Mouse (Mus musculus): ENCODE measurements at regions not wholly inside any gene's neighbourhood (a gene's known extent, or its start where the extent isn't known, plus 50 kb on each side); places are given as distances from the start of the nearest gene placed in this dataset.
A peak's percentile ranks its signal among the peaks of the same experiment; 100 is the strongest.
"Not testable (repeated sequence)": the region's sequence is repeated elsewhere in the genome, so short reads cannot be mapped to it uniquely, and the experiment has no call there.

GRCm38 (mm10) chr14:66521836-66522629 is 513.0 kb upstream of the Gulo start:
- Histone ChIP-seq H3K4me2 (no peak overlapping the region), H3K9ac (no peak overlapping the region), H3K27me3 (no peaks in the 10 kb centered on the region), H3K4me1 (no peaks in the 10 kb centered on the region), H3K36me3 (no peaks in the 10 kb centered on the region), H3K4me3 (no peak overlapping the region), H3K27ac (no peak overlapping the region), H3K9me3 (no peaks in the 10 kb centered on the region)
- ATAC-seq (ENCODE audit: borderline replicate concordance, extremely low read depth, low FRiP score, low TSS enrichment): no peak
- 34% methylated on average over 7 of the region's 7 CpGs for WGBS

GRCm38 (mm10) chr14:66516770-66517169 is 507.8 kb upstream of the Gulo start:
- ATAC-seq (ENCODE audit: borderline replicate concordance, extremely low read depth, low FRiP score, low TSS enrichment): no peak
- H3K4me1 ChIP-seq: no peaks in the 10 kb centered on the region
- no peaks in the 10 kb centered on the region; the same call in 1 of the 2 replicates for H3K9me3 ChIP-seq
- H3K27me3 ChIP-seq: no peaks in the 10 kb centered on the region
- H3K27ac ChIP-seq: no peak overlapping the region
- H3K4me2 ChIP-seq: no peak overlapping the region
- no peak overlapping the region for H3K9ac ChIP-seq
- H3K36me3 ChIP-seq: no peaks in the 10 kb centered on the region
- WGBS: 70% methylated on average over 3 of the region's 3 CpGs
- no peak overlapping the region for H3K4me3 ChIP-seq

- no peaks in the 10 kb centered on the region for H3K4me1 ChIP-seq
- no peak overlapping the region for H3K27ac ChIP-seq
- 74% methylated on average over 5 of the region's 5 CpGs for WGBS
- no peaks in the 10 kb centered on the region for H3K27me3 ChIP-seq
- H3K4me3 ChIP-seq: no peak overlapping the region
- H3K9ac ChIP-seq: no peak overlapping the region
- H3K9me3 ChIP-seq: no peaks in the 10 kb centered on the region; the same call in 1 of the 2 replicates
- no peaks in the 10 kb centered on the region for H3K36me3 ChIP-seq
- no peak for ATAC-seq (ENCODE audit: borderline replicate concordance, extremely low read depth, low FRiP score, low TSS enrichment)
- no peak overlapping the region for H3K4me2 ChIP-seq
Observed at GRCm38 (mm10) chr14:66510750-66511149, 501.7 kb upstream of the Gulo start.

GRCm38 (mm10) chr14:66510218-66510617 is 501.2 kb upstream of the Gulo start:
- no peaks in the 10 kb centered on the region; the same call in 1 of the 2 replicates for H3K9me3 ChIP-seq
- ATAC-seq (ENCODE audit: borderline replicate concordance, extremely low read depth, low FRiP score, low TSS enrichment): no peak

GRCm38 (mm10) chr14:66509706-66510105 is 500.7 kb upstream of the Gulo start:
- no peak for ATAC-seq (ENCODE audit: borderline replicate concordance, extremely low read depth, low FRiP score, low TSS enrichment)
- no peak overlapping the region for H3K4me3 ChIP-seq
- H3K27me3 ChIP-seq: no peaks in the 10 kb centered on the region
- no peaks in the 10 kb centered on the region; the same call in 1 of the 2 replicates for H3K9me3 ChIP-seq
- no peak overlapping the region for H3K4me2 ChIP-seq
- H3K27ac ChIP-seq: no peak overlapping the region
- H3K9ac ChIP-seq: no peak overlapping the region
- WGBS: 87% methylated on average over 7 of the region's 7 CpGs
- H3K36me3 ChIP-seq: no peaks in the 10 kb centered on the region
- no peaks in the 10 kb centered on the region for H3K4me1 ChIP-seq

More at GRCm38 (mm10) chr14:66510218-66510617, 501.2 kb upstream of the Gulo start:
- WGBS: 67% methylated on average over 1 of the region's 1 CpGs
- Histone ChIP-seq H3K27me3 (no peaks in the 10 kb centered on the region), H3K36me3 (no peaks in the 10 kb centered on the region), H3K9ac (no peak overlapping the region), H3K4me1 (no peaks in the 10 kb centered on the region), H3K27ac (no peak overlapping the region), H3K4me3 (no peak overlapping the region), H3K4me2 (no peak overlapping the region)

GRCm38 (mm10) chr14:66501995-66502394 is 493.0 kb upstream of the Gulo start:
- Histone ChIP-seq H3K27me3 (no peaks in the 10 kb centered on the region), H3K36me3 (no peaks in the 10 kb centered on the region), H3K27ac (no peak overlapping the region), H3K9me3 (no peaks in the 10 kb centered on the region), H3K4me2 (no peak overlapping the region), H3K4me1 (0 out of 2 replicates have a peak, but pooled peaks cover 4% of the 10 kb centered on the region), H3K4me3 (no peak overlapping the region), H3K9ac (no peak overlapping the region)
- no peak for ATAC-seq (ENCODE audit: borderline replicate concordance, extremely low read depth, low FRiP score, low TSS enrichment)
- WGBS: 89% methylated on average over 6 of the region's 6 CpGs

GRCm38 (mm10) chr14:66499896-66500295 is 490.9 kb upstream of the Gulo start:
- peak overlapping the region; percentile 43 for H3K4me2 ChIP-seq
- H3K27me3 ChIP-seq: no peaks in the 10 kb centered on the region
- ATAC-seq (ENCODE audit: borderline replicate concordance, extremely low read depth, low FRiP score, low TSS enrichment): peak; percentile 88
- H3K9ac ChIP-seq: no peak overlapping the region
- no peaks in the 10 kb centered on the region for H3K9me3 ChIP-seq
- 0 out of 2 replicates have a peak, but pooled peaks cover 4% of the 10 kb centered on the region for H3K4me1 ChIP-seq
- H3K36me3 ChIP-seq: no peaks in the 10 kb centered on the region
- no peak overlapping the region for H3K4me3 ChIP-seq
- 0 out of 2 replicates have a peak overlapping the region, but pooled peaks have one; percentile 25 for H3K27ac ChIP-seq
- WGBS: 20% methylated on average over 11 of the region's 11 CpGs

- Histone ChIP-seq H3K9me3 (no peaks in the 10 kb centered on the region), H3K4me2 (no peak overlapping the region), H3K27ac (no peak overlapping the region), H3K9ac (no peak overlapping the region), H3K4me3 (no peak overlapping the region), H3K4me1 (no peaks in the 10 kb centered on the region; the same call in 1 of the 2 replicates), H3K36me3 (no peaks in the 10 kb centered on the region), H3K27me3 (no peaks in the 10 kb centered on the region)
- 79% methylated on average over 1 of the region's 1 CpGs for WGBS
- no peak for ATAC-seq (ENCODE audit: borderline replicate concordance, extremely low read depth, low FRiP score, low TSS enrichment)
Observed at GRCm38 (mm10) chr14:66495146-66495545, 486.1 kb upstream of the Gulo start.

GRCm38 (mm10) chr14:66494518-66494923 is 485.5 kb upstream of the Gulo start:
- Histone ChIP-seq H3K4me3 (no peak overlapping the region), H3K4me1 (no peaks in the 10 kb centered on the region; the same call in 1 of the 2 replicates), H3K36me3 (no peaks in the 10 kb centered on the region), H3K27me3 (no peaks in the 10 kb centered on the region), H3K9ac (no peak overlapping the region), H3K4me2 (no peak overlapping the region), H3K27ac (peak overlapping the region; percentile 24; the same call in 1 of the 2 replicates), H3K9me3 (no peaks in the 10 kb centered on the region)
- WGBS: 21% methylated on average over 5 of the region's 5 CpGs
- ATAC-seq (ENCODE audit: borderline replicate concordance, extremely low read depth, low FRiP score, low TSS enrichment): peak; percentile 82

- H3K36me3 ChIP-seq: no peaks in the 10 kb centered on the region
- no peak overlapping the region for H3K4me3 ChIP-seq
- no peak for ATAC-seq (ENCODE audit: borderline replicate concordance, extremely low read depth, low FRiP score, low TSS enrichment)
- no peak overlapping the region for H3K9ac ChIP-seq
- no peaks in the 10 kb centered on the region; the same call in 1 of the 2 replicates for H3K4me1 ChIP-seq
- no peaks in the 10 kb centered on the region for H3K9me3 ChIP-seq
- H3K4me2 ChIP-seq: no peak overlapping the region
- WGBS: 77% methylated on average over 4 of the region's 4 CpGs
- H3K27me3 ChIP-seq: no peaks in the 10 kb centered on the region
- H3K27ac ChIP-seq: no peak overlapping the region
Observed at GRCm38 (mm10) chr14:66493691-66494121, 484.7 kb upstream of the Gulo start.

- not testable (repeated sequence) for H3K9ac ChIP-seq; H3K27me3 ChIP-seq; H3K36me3 ChIP-seq; H3K4me3 ChIP-seq; H3K4me1 ChIP-seq; H3K4me2 ChIP-seq; ATAC-seq (ENCODE audit: borderline replicate concordance, extremely low read depth, low FRiP score, low TSS enrichment); H3K27ac ChIP-seq; H3K9me3 ChIP-seq
- WGBS: 75% methylated on average over 1 of the region's 1 CpGs
Observed at GRCm38 (mm10) chr14:66484751-66485150, 475.7 kb upstream of the Gulo start.

- Histone ChIP-seq H3K27ac (no peak overlapping the region), H3K4me1 (no peaks in the 10 kb centered on the region), H3K9ac (no peak overlapping the region), H3K27me3 (no peaks in the 10 kb centered on the region), H3K4me3 (no peak overlapping the region), H3K36me3 (no peaks in the 10 kb centered on the region), H3K4me2 (no peak overlapping the region), H3K9me3 (no peaks in the 10 kb centered on the region)
- no peak for ATAC-seq (ENCODE audit: borderline replicate concordance, extremely low read depth, low FRiP score, low TSS enrichment)
- WGBS: 68% methylated on average over 4 of the region's 4 CpGs
Observed at GRCm38 (mm10) chr14:66479181-66479580, 470.2 kb upstream of the Gulo start.

Measured in lung, embryonic 15.5 days (tissue).